Mouse (Mus musculus) forelimb bud, embryonic 11.5 days (tissue): ENCODE results near the gene Abi1.
"Not testable (repeated sequence)": the region's sequence is repeated elsewhere in the genome, so short reads cannot be mapped to it uniquely, and the experiment has no call there.

ENCODE experiments used
- DNase-seq: peaks from one replicate; pipeline ENCODE4 v3.0.0-alpha.2; 2012; ENCODE audit warnings: low read depth, low spot score

Abi1 gene

DNA sequence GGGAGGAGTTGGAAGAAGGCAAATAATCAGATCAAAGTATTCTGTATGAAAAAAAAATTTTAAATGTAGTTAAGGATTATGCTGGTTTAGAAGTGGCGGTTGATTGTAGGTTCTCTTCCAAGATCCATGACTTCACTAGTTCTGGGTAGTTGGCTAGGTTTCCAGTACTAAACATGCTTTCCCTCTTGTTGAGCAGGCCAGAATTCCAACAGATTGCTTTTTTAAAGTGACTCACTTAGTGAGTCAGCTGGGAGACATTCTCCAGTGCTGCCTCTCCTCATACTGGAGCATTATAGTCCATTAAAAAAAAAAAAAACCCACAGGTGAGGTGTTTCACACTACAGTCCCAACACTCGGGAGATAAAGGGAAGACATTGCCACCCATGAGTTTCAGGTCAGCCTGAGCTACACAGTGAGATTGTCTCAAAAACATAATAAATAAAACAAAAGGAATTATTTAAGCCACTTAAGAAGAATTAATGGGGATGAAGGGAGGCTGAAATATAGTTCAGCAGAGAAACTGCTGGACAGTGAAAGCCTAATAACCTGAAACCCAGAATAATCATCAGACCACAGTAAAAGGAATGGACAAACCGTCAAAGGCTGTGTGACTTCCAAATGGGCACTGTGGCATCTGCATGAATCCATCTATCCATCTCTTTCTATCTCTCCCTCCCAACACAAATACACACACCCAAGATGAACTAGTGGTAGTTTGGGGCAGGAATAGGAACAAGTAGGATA, 5.2 kb downstream of the Abi1 start:
- DNase-seq = no peak

DNA sequence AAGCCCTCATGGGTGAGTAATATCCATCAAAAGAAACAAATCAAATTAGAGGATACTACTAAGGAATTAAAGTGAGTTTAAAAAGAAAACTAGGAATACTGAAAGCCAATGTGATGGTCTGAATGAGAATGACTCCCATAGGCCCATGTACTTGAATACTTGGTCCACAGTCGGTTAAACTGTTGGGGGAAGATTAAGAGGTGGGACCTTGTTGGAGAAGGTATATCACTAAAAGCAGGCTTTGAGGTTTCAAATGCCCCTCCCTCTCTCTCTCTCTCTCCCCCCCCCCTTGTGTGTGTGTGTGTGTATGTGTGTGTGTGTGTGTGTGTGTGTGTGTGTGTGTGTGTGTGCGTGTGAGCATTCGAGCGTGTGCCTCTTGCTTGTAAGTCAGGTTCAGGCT, 9.4 kb downstream of the Abi1 start:
- no peak for DNase-seq

DNA sequence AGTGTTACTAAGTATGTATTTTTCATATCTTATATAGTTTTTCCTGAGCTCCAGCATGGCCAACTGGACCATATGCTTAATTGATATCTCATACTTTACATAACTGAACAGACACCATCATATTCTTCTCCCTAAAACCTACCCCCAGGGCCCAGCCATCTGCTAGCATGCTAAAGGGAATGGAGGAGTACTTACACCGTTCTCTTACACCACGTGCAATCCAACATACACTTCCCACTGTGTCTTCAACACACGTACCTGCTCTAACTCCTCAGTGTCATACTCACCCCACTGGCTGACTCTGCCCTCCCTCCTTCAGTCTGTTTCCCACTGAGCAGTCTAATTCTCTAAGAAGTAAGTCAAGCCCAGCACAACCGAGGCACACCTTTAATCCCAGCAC, 11.2 kb downstream of the Abi1 start:
- DNase-seq = no peak

DNA sequence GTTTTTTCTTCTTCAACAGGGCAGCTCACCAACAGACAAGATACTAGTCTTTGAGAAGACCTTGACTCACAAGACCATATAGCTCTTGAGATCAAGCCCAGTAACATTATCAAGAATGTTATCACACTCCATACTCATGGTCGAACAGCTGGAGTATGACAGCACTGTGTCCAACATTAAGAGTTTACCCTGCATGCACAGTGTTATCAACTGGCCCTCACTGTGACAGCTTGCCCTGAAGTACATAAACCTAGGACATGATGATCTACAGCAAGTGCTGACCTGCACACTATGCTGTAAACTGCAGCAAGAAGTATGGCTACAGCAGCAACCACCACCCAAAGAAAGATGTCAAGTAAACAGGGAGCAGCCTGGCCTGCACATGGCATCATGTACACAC, 13.7 kb downstream of the Abi1 start:
- DNase-seq = no peak

DNA sequence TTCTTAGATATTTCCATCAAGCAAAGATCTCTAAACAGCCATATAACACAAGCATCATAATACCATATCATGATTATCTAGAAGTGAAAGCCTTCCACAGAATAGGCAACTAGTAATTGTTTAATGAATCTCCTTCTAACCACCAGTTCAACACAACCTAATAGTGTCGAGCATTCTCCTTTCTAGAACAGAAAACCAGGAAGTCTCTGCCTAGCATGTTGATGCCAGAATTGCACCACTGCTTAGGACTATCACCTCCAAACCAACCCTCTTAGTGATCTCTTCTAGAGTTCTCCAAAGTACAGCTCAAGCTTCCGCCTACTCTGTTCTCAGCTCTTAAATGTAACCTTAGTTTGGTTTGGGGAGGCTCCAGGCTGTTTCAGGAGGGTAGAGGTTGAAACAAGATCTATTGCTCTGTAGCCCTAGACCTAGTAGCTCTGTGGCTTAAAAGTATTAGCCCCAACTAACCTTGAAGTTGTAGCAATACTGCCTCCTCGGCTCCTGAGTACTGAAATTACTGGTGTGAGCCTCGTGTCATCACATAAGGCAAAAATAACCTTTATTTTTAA, 16.2 kb downstream of the Abi1 start:
- no peak for DNase-seq

DNA sequence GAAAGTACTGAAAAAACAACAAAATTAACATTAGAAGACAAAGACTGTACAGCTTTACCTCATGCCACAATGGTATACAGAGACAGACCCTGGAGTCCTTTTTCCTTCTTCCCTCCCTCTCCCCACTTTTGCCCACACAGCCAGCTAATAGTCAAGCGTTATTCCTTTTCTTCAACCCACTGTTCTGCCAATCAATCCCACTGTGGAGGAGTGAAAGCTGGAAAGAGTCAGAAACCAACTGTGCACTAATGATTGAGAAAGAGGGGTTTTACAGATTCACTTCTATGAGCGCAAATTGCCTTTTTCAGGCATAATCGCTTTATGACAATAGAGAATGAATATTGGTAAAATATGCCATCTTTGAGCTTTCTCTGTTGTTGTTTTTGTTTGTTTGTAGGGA, 17.0 kb downstream of the Abi1 start:
- no peak for DNase-seq

DNA sequence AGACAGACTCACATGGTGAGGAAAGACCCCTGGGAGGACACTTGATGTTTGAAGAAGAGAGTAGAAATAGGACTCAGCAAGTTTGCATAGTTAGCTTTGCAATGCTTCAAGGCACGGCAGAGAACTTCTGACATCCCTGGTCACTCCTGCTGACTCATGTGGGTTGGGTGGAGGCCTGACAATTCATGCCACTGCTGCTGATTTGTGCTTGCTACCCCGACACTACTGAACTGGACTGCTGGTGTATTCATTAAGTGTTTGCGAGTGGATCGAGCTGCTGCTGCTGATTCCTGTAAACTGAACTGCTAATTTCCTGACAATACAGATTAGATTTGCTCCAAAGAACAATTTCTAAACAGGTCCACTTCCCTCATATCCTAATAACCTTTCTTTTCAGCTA, 18.3 kb downstream of the Abi1 start:
- no peak for DNase-seq

DNA sequence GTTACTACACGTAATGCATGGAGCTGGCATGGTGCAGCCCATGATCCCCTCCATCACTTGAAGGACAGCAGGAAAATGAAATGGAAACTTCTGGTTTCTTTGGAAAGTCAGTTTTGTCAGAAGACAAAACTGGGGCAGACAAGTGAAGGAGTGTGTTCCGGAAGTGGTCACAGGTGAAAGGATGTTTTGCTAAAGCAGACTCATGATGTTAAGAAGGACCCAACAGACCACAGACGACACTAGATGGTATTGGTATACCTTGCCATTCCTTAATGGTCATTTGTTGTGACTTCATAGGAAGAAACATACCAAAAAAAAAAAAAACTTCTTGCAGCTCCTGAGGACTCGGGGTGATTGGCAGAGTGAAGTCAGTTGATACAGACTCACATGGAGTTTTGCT, 18.7 kb downstream of the Abi1 start:
- no peak for DNase-seq

DNA sequence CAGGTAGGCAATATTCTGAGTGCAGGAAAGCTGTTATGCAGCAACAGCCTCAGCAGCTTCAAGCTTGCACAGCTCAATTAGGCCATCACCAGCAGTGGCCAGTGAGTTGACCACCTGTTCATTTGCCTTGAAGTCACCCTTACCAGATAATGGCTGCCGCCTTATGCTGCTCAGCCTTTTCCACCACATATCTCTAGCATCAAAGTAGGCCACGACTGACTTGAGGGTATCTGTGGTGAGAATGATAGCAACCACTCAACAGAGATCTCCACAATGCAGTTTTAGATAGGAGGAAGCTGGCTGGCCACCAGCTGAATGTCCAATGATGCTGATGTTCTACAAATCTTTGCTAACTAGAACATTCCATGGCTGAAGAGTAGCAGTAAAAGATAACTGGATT, 20.9 kb downstream of the Abi1 start:
- DNase-seq = no peak

DNA sequence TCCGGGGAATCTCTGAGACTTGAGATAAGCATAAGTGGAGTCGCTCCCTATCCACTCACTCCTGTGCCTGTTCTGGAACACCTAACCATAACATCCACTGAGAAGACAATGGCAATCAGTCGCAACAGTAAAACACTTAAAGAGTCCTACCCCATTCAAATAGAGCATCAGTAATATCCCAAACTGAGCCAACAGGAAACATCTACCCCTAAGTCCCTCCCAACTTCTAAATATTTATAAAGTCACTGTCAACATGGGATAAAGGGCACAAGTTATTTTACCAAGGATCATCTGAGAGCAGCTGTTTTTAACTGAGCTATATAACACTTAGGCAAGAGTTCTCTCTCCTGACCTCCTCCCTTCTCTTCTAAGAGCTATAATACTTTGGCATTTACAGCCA, 23.9 kb downstream of the Abi1 start:
- DNase-seq = no peak

DNA sequence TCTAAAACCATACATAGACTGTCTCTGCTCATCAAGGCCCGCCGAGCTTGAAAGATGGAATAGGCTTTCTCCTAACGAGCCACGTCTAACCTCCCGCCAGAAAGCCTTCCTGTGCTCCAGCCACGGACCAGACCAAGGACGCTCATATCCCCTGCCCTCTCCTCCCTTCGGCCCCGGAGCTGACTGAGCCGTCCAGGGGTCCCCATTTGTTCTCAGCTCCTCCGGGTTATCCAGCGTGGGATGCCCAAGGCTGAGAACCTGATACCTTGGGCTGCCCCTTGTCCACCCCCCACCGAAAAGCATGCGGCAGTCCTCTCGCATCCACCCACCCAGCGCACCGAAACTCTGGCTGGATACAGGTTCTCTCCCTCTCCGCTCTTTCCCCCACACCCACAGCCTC, 24.7 kb downstream of the Abi1 start:
- no peak for DNase-seq

DNA sequence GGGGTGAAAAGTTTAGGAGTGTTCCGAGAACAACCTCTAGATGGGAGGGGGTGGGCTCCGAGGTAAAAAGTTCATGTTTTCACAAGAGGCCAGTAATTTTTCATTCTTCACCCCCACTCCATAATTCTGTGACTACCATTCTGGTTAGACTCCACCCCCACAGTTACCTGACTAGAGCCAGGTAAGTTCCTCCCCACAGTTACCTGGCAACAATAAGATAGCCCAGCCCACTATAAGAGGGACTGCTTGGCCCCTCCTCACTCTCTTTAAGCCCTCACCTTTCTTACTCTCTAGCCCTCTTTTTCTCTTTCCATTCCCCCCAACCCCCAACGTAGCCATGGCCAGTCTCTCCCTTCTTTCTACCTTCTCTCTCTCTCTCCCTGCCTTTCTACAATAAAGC, 25.1 kb downstream of the Abi1 start:
- DNase-seq = not testable (repeated sequence)

DNA sequence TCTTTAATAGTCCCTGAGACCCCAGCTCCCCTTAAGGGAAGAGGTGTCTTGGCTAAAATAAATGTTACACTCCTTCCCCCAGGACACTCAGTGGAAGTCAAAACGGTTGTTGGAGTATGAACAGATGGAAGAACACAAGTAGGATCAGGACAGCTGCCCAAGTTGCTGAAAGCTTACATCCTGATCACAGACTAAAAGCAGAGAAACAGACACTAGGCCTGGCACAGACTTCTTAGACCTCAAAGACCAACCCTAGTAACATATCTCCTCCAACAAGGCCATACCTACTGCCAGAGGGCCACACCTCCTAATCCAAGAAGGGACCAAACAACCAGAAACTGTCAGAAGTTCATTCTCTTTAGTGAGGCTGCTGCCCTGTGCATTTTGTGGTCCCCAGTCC, 31.8 kb downstream of the Abi1 start:
- no peak for DNase-seq

DNA sequence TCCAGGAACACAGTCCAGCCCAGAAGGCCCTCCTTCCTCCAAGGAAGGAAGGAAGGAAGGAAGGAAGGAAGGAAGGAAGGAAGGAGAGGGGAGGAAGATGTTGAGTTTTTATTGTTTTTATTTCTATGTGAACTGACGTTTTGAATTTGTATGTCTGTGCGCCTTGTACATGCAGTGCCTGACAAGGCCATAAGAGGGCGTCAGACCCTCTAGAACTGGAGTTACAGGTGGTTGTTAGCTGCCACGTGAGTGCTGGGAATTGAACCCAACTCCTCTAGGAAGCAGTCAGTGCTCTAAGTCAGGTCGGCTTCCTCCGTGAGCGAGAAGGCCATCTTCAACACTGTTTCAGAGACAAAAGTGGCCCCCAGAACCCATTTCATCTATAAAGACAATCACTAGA, 32.5 kb downstream of the Abi1 start:
- DNase-seq = no peak

DNA sequence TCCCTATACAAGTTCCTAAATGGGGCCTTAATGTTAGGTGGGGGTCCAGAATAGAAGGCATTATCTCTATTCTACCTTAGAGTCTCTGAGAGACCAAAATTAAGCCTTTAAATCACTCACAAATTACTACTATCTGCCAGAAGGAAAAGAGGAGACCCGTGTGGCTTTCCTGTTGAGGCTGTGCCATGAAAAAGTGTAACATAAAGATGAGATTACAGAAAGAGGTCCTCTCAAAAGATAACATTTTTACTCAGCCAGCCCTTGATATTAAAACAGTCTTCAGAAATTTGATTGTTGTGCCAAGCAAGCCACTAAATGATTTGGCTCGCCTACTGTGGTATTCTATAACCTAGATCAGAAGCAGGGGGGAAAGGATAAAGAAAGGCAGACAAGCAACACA, 32.9 kb downstream of the Abi1 start:
- DNase-seq = no peak

DNA sequence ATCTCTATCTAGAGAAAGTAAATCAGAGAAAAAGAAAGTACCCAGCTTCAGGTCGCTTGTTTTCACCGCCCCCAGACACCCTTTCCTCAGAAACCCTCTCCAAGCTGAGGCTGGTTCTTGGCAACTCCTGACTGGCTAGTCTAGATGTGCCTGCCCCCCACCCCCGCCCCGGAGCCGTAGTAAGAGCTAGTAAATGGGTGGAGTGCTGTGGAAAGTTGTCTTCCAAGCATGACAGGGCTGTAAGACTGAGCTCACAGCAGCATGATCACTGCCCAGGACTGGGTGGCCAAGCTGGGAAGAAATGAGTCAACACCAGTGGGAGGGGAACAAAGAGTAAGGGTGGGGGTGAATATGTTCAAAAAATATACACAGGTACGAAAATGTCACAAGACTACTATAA, 33.8 kb downstream of the Abi1 start:
- DNase-seq = no peak

DNA sequence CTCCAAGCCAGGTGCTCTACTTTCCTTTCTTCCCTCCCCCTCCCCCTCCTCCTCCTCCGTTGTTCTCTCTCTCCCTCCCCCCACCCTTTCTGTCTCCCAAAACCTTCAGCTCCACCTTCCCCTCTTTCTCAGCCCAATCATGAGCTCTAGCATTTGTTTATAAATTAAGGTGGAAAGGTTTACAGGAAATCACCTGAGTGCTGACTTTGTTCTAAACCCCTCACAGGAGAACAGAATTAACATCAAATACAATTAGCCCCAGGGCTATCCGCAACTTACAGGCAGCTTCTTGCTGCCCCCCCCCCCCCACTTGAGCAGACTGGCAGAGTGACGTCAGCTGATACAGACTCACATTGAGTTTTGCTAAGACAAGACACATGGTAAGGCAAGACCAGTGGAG, 37.4 kb downstream of the Abi1 start:
- no peak for DNase-seq

DNA sequence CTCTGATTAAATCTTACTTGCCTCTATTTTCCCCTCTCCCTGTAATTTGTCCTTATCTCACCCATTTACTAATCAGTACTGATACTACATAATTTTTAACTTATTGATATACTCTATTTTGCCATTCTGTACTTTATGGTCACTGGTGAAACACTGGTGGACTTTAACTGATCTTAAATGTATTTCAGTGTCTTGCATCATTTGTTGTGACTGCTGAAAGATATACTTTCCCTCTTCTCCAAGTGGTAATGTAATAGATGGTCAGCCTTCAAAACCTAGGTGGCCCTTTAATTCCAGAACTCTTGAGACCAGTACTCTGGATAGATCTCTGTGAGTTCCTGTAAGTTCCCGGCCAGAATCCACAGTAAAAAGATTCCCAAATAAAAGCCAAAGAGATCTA, 40.4 kb downstream of the Abi1 start:
- DNase-seq = no peak

DNA sequence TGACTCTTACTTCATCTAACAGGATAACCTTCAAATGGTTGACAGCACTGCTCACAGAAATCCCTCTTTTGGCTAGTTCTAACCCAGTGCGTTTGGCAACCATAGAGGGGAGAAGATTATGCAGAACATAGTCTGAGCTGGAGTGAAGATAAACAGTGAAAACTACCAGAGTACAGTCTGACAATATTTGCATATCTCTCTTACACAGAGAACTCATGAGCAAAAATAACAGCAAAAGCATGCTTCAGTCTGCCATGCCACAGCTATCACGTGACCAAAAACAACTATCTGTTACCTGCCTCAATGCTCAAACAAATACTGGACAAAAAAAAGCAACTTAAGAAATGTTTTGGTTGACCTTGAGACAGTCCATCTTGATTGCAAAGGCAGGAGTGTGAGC, 41.2 kb downstream of the Abi1 start:
- DNase-seq = no peak

DNA sequence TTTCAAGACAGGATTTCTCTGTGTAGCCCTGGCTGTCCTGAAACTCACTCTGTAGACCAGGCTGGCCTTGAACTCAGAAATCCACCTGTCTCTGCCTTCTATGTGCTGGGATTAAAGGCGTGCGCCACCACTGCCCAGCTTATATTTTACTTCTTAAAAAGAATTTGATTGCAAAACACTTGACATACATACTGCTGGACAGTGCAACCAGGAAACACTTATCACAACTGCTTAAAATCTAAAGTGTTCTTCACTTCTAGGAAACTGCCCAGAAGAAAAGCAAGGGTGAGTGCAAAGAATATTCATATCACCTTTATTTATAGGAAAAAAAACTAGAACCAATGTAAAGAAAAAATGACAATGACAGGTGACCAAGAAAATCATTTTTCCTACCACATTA, 42.0 kb downstream of the Abi1 start:
- DNase-seq = no peak

DNA sequence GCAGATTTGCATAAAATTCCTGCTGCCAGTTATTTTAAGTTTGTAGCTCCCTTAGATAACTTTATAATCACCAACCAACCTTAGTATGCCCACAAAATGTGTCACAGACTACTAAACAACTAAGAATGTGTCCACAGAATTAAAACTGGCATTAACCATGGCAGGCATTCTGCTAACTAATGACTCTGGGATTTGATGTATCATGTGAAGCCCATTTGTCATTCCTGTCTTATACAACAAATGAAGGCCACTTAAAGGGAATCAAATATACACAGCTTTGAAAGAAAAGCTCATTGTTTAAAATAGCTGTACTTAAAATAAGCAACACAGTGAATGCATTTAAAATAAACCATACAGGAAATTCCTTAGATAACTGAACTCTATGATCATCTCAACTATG, 44.0 kb downstream of the Abi1 start:
- DNase-seq = no peak

DNA sequence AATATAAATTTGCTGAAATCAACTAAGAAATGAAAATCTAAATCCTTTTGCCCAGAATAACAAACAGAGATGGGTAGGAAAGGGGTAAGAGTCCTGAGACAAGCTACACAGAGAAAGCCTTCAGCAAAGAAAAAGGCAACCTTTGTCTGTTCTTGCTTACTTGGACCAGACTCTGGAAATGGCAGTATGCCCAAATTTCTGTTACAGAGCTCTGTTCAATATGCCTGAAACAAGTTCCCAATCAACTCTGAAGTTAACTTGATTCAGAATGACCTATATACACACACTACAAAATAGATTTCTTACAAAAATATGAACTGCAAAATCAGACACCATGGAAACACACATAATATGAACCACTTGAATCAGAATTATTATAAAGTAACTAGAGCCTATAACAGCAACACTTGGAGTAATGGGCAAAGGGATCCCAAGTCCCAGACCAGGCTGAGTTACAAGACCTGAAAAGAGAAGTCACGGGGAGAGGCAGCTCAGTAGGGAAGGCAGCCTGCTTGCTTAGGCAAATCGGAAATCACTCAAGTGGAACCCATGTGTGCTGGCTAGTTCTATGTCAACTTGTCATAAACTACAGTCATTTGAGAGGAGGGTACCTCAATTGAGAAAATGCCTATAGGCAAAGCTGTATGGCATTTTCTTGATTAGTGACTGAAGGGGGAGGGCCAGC, 53.9 kb downstream of the Abi1 start:
- no peak for DNase-seq

DNA sequence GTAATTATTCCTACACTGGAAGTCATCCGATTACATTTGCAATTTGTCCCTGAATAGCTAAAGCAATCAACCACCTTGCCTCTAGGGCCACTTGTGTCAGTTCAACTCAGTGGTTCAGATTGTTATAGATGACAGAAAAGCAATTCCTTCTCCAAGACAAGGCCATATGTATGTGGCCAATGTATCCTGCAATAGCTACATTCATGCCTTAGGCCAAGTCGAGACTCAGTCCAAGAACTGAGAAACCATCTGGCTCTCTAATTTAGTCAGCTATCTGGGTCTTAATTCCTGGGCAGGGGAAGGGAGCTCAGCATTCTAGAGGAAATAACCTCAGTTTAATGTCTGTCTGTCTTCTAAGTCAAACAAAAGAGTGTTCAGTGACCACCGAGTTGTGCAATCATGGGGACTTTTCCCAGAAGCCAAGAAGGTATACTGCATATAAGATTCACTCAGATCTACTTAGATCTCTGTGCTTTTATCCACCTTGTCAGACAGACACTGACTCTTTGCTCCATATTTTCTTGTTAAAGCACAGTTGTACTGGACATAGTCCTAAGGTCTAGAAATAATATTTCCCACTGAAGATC, 62.6 kb downstream of the Abi1 start:
- no peak for DNase-seq
